Mouse (Mus musculus) spleen, postnatal 36 days (tissue): ENCODE results near the gene Ctu2.
A peak's percentile ranks its signal among the peaks of the same experiment; 100 is the strongest.

ENCODE experiments used
- DNase-seq, 2 experiments: peaks; one replicate each; pipeline ENCODE4 v3.0.0; 2022; ENCODE audit warnings: low spot score in 2 of 2, mixed read lengths in 1 of 2

The Ctu2 gene

GRCm38 (mm10) chr8:122475580-122476320, at the start of gene Ctu2, which contains the start of gene Rnf166:
Ctu2 (plus strand) TSS chr8:122476143.
Rnf166 (minus strand) TSS chr8:122476064.
- peak; percentile 85 to 86 for DNase-seq

- DNase-seq: no peak
Observed at GRCm38 (mm10) chr8:122426145-122426544, 49.8 kb upstream of the Ctu2 start.

GRCm38 (mm10) chr8:122427607-122428006, 48.3 kb upstream of the Ctu2 start:
- DNase-seq: no peak

GRCm38 (mm10) chr8:122428163-122428562, 47.8 kb upstream of the Ctu2 start:
- DNase-seq: peak; percentile 77 to 80

GRCm38 (mm10) chr8:122430058-122430636, 45.8 kb upstream of the Ctu2 start:
- DNase-seq: peak; percentile 82 to 85

GRCm38 (mm10) chr8:122430646-122431045, 45.3 kb upstream of the Ctu2 start:
- no peak for DNase-seq

GRCm38 (mm10) chr8:122431694-122432442, 44.1 kb upstream of the Ctu2 start:
- DNase-seq: peak in 1 of 2 experiments; percentile 41

- DNase-seq: peak; percentile 91 to 92
Observed at GRCm38 (mm10) chr8:122432443-122433268, 43.3 kb upstream of the Ctu2 start, which contains the start of gene Cyba. Cyba (minus strand) TSS chr8:122432930.

- no peak for DNase-seq
Observed at GRCm38 (mm10) chr8:122433269-122433905, 42.6 kb upstream of the Ctu2 start.

- DNase-seq: no peak
Observed at GRCm38 (mm10) chr8:122435375-122435774, 40.6 kb upstream of the Ctu2 start.

GRCm38 (mm10) chr8:122436146-122436545, 39.8 kb upstream of the Ctu2 start:
- DNase-seq: no peak

- DNase-seq: no peak
Observed at GRCm38 (mm10) chr8:122436586-122437125, 39.3 kb upstream of the Ctu2 start.

GRCm38 (mm10) chr8:122437708-122438331, 38.1 kb upstream of the Ctu2 start:
- DNase-seq: peak in 1 of 2 experiments; percentile 35

- DNase-seq: no peak
Observed at GRCm38 (mm10) chr8:122439336-122439735, 36.6 kb upstream of the Ctu2 start.

GRCm38 (mm10) chr8:122441326-122441725, 34.6 kb upstream of the Ctu2 start:
- no peak for DNase-seq

GRCm38 (mm10) chr8:122442356-122442755, 33.6 kb upstream of the Ctu2 start:
- no peak for DNase-seq

GRCm38 (mm10) chr8:122442781-122443180, 33.2 kb upstream of the Ctu2 start:
- no peak for DNase-seq

- peak; percentile 99 for DNase-seq
Observed at GRCm38 (mm10) chr8:122443262-122444006, 32.5 kb upstream of the Ctu2 start, which contains the start of gene Mvd. Mvd (minus strand) TSS chr8:122443422.

- DNase-seq: peak; percentile 68 to 77
Observed at GRCm38 (mm10) chr8:122444058-122444748, 31.7 kb upstream of the Ctu2 start.
